Mouse (Mus musculus) heart, postnatal 25 days (tissue): Measurements from ENCODE around the gene Cdh15. TPM values are rescaled to one million over a fixed set of nuclear protein-coding genes. Genes with fewer than 3 reads are reported as not detected.

ENCODE experiments used
- DNase-seq: peaks from one replicate; pipeline ENCODE4 v3.0.0; 2022; ENCODE audit warnings: low spot score
- intact Hi-C: fragments of 180-260 bp; cut with DNase I; formaldehyde crosslinking; loops from one replicate; pipeline ENCODE4 v1.15.1; 2025
- total RNA-seq, 2 experiments: library from RNA; stranded (reverse); gene quantifications; 2 replicates each; pipeline ENCODE4 v1.2.3; 2021

Cdh15 gene
- not detected for total RNA-seq

- intact Hi-C loops: no loop called here
- no peak for DNase-seq
Measured at GRCm38 (mm10) chr8:122847829-122848561, at the start of gene Cdh15. TSS of gene Cdh15 (plus strand) at chr8:122847966.

- no peak for DNase-seq
- intact Hi-C loops: no loop called here
Measured at GRCm38 (mm10) chr8:122803906-122804761, 43.6 kb upstream of the Cdh15 start.

DNA sequence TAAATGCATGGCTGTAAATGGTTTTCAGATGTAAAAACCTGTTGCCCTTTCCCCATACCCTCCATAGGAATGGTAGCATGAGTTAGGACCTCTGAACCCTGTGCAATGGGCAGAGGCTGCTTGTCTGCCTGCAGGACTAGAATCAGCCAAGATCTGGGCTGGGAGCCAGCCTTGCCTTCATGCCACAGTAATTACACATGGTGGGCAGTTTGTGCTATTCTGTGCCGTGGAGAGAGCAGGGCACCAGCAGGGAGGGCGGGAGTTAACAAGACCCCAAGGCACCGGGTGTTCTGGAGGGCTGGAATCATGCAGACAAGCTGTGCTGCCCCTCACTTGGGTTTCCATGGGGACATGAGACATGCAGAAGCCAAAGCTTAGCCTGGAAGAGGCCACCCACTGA is 42.4 kb upstream of the Cdh15 start:
- DNase-seq: no peak
- intact Hi-C loops: no loop called here

- intact Hi-C loops: no loop called here
- no peak for DNase-seq
Measured at GRCm38 (mm10) chr8:122806956-122807538, 40.7 kb upstream of the Cdh15 start.

- DNase-seq: no peak
Measured at GRCm38 (mm10) chr8:122807907-122808306, 39.9 kb upstream of the Cdh15 start.

GRCm38 (mm10) chr8:122810376-122810775 is 37.4 kb upstream of the Cdh15 start:
- DNase-seq: no peak
- intact Hi-C loops: loop anchor here (5.0 kb wide), 3 partner anchors 78 to 193 kb away; no protein-coding TSS in a partner anchor

More at GRCm38 (mm10) chr8:122807907-122808306, 39.9 kb upstream of the Cdh15 start:
- intact Hi-C loops: no loop called here

DNA sequence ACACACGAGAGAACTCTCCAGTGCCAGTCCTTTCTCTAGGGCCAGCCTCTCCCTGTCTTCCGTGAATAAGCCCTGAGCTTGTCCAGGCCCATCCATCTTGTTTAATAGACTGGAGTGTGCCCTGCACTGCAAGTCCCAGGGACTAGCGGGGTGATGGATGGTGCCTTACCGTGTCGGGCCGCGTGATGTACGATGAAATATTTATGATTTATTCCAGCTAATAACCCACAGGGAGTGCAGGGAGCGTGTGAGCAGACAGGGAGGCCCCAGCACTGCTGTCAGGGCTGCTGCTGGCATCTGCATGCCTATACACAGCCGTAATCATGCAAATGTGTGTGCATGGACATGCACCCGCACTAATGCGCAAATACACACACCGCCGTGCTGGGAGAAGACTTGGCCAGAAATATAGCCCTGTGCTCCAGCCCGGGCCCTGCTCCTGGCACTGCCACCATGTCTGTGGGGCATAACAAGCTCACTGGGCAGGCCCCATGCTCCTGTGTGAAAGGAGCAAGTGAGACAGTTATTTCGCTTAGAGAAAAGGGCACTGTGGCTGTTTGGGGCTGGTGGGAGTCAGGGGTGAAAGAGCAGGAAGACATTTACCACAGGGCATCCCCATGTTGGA is 35.8 kb upstream of the Cdh15 start:
- DNase-seq: no peak
- intact Hi-C loops: loop anchor here (5.0 kb wide), 3 partner anchors 80 to 195 kb away; no protein-coding TSS in a partner anchor

- no peak for DNase-seq
- intact Hi-C loops: loop anchor here (5.0 kb wide), 3 partner anchors 80 to 195 kb away; no protein-coding TSS in a partner anchor
Measured at GRCm38 (mm10) chr8:122812610-122813250, 35.0 kb upstream of the Cdh15 start.

DNA sequence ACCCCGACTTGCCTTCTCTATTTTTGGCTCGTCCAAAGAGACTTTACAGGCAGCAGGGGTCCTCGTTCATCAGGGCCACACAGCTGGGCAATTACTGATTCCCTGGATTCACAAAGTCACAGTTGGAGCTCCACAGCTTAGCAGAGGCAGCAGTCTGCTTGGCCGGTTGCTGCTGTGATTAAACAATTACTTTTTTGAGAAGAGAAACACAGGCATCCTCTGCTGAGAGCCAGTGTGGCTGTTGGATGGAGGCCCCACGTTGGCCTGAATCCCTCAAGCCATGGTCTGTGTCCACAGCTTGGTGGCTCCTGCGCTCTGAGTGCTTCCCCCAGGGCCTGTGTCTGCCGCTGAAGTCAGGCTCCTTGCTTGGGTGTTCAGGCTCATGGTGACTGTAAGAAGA is 33.2 kb upstream of the Cdh15 start:
- intact Hi-C loops: loop anchor here (5.0 kb wide), 3 partner anchors 82 to 197 kb away; no protein-coding TSS in a partner anchor
- no peak for DNase-seq

DNA sequence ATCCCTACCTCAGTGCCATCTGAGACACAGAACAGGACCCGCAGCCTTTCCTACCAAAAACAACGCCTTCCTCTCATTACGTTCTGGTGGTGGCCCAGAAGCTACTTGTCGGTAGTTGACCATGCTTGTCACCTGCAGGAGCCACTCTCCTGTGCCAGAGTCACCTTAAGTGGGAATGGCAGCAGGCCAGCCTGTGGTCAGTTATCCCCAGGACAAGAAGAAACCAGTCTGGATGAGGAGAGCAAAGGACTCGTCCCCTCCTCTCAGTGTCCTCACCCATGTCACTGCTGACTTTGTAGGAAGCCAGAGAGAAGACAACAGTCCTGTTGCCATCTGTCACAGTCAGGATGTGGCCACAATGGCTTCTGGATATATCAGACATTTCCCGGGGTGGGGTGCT is 30.8 kb upstream of the Cdh15 start:
- no peak for DNase-seq
- intact Hi-C loops: no loop called here

- DNase-seq: no peak
- intact Hi-C loops: no loop called here
Measured at GRCm38 (mm10) chr8:122817724-122818496, 29.9 kb upstream of the Cdh15 start.

DNA sequence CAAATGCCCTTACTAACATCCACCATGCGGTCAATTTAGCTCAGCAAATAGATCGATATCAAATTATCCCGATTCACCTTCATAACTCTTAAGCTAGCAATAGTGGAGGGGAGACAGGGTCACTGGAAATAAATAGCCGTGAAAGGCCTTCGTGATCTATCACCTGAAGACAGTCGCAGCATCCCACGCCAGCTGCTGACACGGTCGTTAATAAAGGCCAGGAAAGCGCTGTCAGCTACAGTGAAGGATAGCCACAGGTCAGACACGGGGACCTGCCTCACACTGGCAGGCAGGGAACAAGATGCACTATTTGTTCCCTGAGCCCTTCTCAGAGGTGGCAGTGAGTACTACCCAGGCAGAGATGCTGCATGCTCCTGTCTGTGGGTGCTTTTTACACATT is 28.0 kb upstream of the Cdh15 start:
- intact Hi-C loops: no loop called here
- DNase-seq: no peak

GRCm38 (mm10) chr8:122824571-122824970 is 23.2 kb upstream of the Cdh15 start:
- DNase-seq: no peak

DNA sequence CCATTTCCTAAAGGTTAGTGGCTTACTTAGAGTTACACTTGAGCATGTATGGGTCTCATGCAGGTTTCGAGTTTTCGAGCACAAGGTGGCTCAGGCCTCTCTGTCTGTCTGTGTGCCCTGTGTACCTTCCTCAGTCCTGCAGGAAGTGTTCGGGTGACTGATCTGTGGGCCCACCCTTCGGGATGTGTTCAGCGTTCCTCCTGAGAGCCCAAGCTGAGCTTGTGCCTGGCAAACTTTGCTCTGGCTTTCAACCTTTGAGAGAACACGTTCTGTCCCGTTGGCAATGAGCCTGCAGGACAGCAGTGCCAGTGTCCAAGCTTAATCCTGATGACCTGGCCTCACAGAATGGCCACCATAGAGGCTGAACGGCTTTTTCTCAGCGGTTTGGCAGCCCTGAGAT is 22.8 kb upstream of the Cdh15 start:
- DNase-seq: no peak
- intact Hi-C loops: no loop called here

More at GRCm38 (mm10) chr8:122824571-122824970, 23.2 kb upstream of the Cdh15 start:
- intact Hi-C loops: no loop called here

- intact Hi-C loops: no loop called here
- DNase-seq: no peak
Measured at GRCm38 (mm10) chr8:122825408-122825807, 22.4 kb upstream of the Cdh15 start.

GRCm38 (mm10) chr8:122829396-122829795 is 18.4 kb upstream of the Cdh15 start:
- DNase-seq: no peak
- intact Hi-C loops: no loop called here

GRCm38 (mm10) chr8:122830349-122831061 is 17.3 kb upstream of the Cdh15 start:
- intact Hi-C loops: loop anchor here (1.0 to 10.0 kb wide), 4 partner anchors 152 to 374 kb away; no protein-coding TSS in a partner anchor
- peak; percentile 71 for DNase-seq

DNA sequence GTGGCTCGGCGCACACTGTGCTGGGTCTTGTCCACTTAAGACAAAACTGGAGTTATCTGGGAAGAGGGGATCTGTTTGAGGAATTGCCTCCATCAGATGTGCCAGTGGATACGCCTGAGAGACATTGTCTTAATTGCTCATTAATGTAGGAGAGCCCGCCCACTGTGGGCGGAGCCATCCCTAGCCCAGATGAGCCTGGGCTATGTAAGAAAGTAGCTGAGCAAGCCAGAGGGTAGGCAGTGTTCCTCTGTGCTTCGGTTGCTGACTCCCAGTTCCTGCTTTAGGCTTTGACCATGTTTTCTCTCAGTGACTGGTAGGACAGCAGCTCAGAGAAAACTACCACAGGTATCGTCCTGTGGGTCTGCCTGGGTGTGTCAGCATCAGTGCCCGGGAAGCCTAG is 13.3 kb upstream of the Cdh15 start:
- intact Hi-C loops: loop anchor here (10.0 kb wide), 1 partner anchor 370 kb away; no protein-coding TSS in a partner anchor

More for the DNA sequence above, 13.3 kb upstream of the Cdh15 start:
- DNase-seq: no peak
